25 mouse cellular contexts compared by ENCODE assay signal in the genomic region with DNA sequence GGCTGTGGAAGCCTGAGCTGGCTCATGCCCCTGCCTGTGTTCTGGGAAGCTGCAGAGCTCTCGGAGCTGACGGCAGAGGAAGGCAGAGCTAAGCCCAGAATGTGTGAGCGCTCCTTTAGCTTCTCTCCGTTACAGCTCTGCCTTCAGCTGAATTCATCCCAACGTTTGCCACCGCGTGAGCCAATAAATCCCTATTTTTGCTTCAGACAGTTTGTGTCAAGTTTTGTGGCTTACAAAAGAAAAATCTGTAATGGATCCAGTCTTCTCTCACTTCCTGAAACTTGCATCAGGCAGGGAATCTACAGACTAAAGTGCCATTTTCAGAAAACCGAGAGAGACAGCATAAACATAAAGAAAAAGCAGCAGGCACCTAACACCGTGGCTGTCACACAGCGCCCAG.
A peak's percentile ranks its signal among the peaks of the same experiment; 100 is the strongest.
DNase-seq lines count a peak whose midpoint lies in the region; ATAC-seq and TF ChIP-seq lines count a peak whose summit lies in the region.
"Had no signal": no experiment of that assay in that cellular context is flagged by ENCODE, and none has a peak within 500 bp of the region (broad histone marks: within the 10 kb centered on the region; RNA-seq: fewer than 3 reads in every experiment).

No protein-coding gene starts in this region.

- no peak overlapping the region for H3K27ac ChIP-seq in hindbrain, postnatal 0 days
- H3K27ac ChIP-seq in hindbrain, embryonic 13.5 days: no peak overlapping the region
- H3K27ac ChIP-seq: gastrocnemius, adult 2 months; heart, embryonic 10.5 days; hindbrain, embryonic 10.5 days; liver, embryonic 13.5 days; midbrain, embryonic 10.5 days; neural tube, embryonic 12.5 days had no signal

- H3K27me3 ChIP-seq in hindbrain, postnatal 0 days (ENCODE audit: insufficient read depth, low read length): no peaks in the 10 kb centered on the region
- no peaks in the 10 kb centered on the region for H3K27me3 ChIP-seq in hindbrain, embryonic 13.5 days
- H3K27me3 ChIP-seq: liver, embryonic 13.5 days; neural tube, embryonic 12.5 days had no signal

- H3K4me3 ChIP-seq in hindbrain, postnatal 0 days (ENCODE audit: low read length): no peak overlapping the region
- H3K4me3 ChIP-seq in hindbrain, embryonic 13.5 days: no peak overlapping the region
- H3K4me3 ChIP-seq: gastrocnemius, adult 2 months; heart, embryonic 10.5 days; hindbrain, embryonic 10.5 days; liver, embryonic 13.5 days; midbrain, embryonic 10.5 days; neural tube, embryonic 12.5 days had no signal

- no peak for ATAC-seq in hindbrain, postnatal 0 days
- ATAC-seq in hindbrain, embryonic 13.5 days (ENCODE audit: low FRiP score): no peak
- ATAC-seq: activated CD4-positive, CD25-positive, alpha-beta regulatory T cell, adult 4 months; forebrain, embryonic 14.5 days had no signal

- no peaks in the 10 kb centered on the region for H3K36me3 ChIP-seq in hindbrain, postnatal 0 days (ENCODE audit: insufficient read depth, low read length)
- no peaks in the 10 kb centered on the region for H3K36me3 ChIP-seq in hindbrain, embryonic 13.5 days
- H3K36me3 ChIP-seq: G1E; heart, embryonic 10.5 days; hindbrain, embryonic 10.5 days; liver, embryonic 13.5 days; midbrain, embryonic 10.5 days; neural tube, embryonic 12.5 days had no signal

- no peak overlapping the region for H3K9ac ChIP-seq in hindbrain, postnatal 0 days (replicated peaks; ENCODE audit: low read length)
- H3K9ac ChIP-seq in hindbrain, embryonic 13.5 days: no peak overlapping the region
- H3K9ac ChIP-seq: liver, embryonic 13.5 days; lung, embryonic 14.5 days; neural tube, embryonic 12.5 days had no signal

- H3K4me1 ChIP-seq in hindbrain, postnatal 0 days (ENCODE audit: insufficient read depth, low read length): no peaks in the 10 kb centered on the region
- peaks cover 12% of the 10 kb centered on the region for H3K4me1 ChIP-seq in hindbrain, embryonic 13.5 days (replicated peaks)
- H3K4me1 ChIP-seq: liver, embryonic 13.5 days had no signal

- no peak overlapping the region for H3K4me2 ChIP-seq in hindbrain, postnatal 0 days (ENCODE audit: low read depth, low read length)
- H3K4me2 ChIP-seq in hindbrain, embryonic 13.5 days: no peak overlapping the region
- H3K4me2 ChIP-seq: liver, embryonic 13.5 days; lung, embryonic 14.5 days; neural tube, embryonic 12.5 days had no signal

- WGBS in hindbrain, postnatal 0 days: 69% methylated on average over 10 of the region's 10 CpGs
- WGBS in hindbrain, embryonic 13.5 days: 81% methylated on average over 10 of the region's 10 CpGs

- intact Hi-C loops in left cerebral cortex, postnatal 14 days (cut with DNase I): no loop called here

- no peak for TF ChIP-seq CTCF in hindbrain, postnatal 0 days (IDR thresholded peaks at IDR 0.05; ENCODE audit: low read depth)
- no peak for TF ChIP-seq CTCF in brain, embryonic 14.5 days (IDR thresholded peaks at IDR 0.05; ENCODE audit: borderline replicate concordance, extremely low read depth, insufficient read depth, insufficient read length)

- peak; percentile 17 for DNase-seq in hindbrain, postnatal 0 days (ENCODE audit: low spot score)
- peak; percentile 24 for DNase-seq in brain, embryonic 14.5 days (ENCODE audit: low read depth)
- DNase-seq in left cerebral cortex, postnatal 14 days (ENCODE audit: low spot score in 2 of 2): peak; percentile 62 to 63
- peak; percentile 55 for DNase-seq in right cerebral cortex, postnatal 25 days
- DNase-seq in cerebellum, postnatal 25 days: no peak
- no peak for DNase-seq in adipocyte (ENCODE audit: low spot score)
- no peak for DNase-seq in cerebellum, adult 11-12 months
- DNase-seq: adrenal gland, postnatal 36 days; cerebellum, adult 8-10 months; gastrocnemius, adult 2 months; kidney, adult 2 months; kidney, postnatal 10 days; liver, embryonic 13.5 days; lung, embryonic 14.5 days; lung, postnatal 36 days; thymus, adult 18-20 months; thymus, postnatal 4 days had no signal

- no peak for TF ChIP-seq POLR2A in brain, embryonic 14.5 days (IDR thresholded peaks at IDR 0.05; ENCODE audit: borderline replicate concordance, extremely low read depth, insufficient read depth, insufficient read length, poor library complexity, severe bottlenecking)

- no peaks in the 10 kb centered on the region for H3K9me3 ChIP-seq in hindbrain, postnatal 0 days (ENCODE audit: low read length)
- no peaks in the 10 kb centered on the region for H3K9me3 ChIP-seq in hindbrain, embryonic 13.5 days
- H3K9me3 ChIP-seq: heart, embryonic 10.5 days; hindbrain, embryonic 10.5 days; liver, embryonic 13.5 days; midbrain, embryonic 10.5 days; neural tube, embryonic 12.5 days had no signal

Comparison
In these comparisons a context has a peak if more than half of its experiments do, and no peak if none do; other contexts are left out.
1. DNase-seq: peak in hindbrain, postnatal 0 days (single experiment), brain, embryonic 14.5 days (single experiment), left cerebral cortex, postnatal 14 days (2 of 2) and right cerebral cortex, postnatal 25 days (single experiment); none in cerebellum, postnatal 25 days (0 of 2), adipocyte (single experiment) and cerebellum, adult 11-12 months (single experiment).